Mouse (Mus musculus) heart, adult 18-20 months (tissue): ENCODE results near the gene Klhl41. TPM values are rescaled to one million over a fixed set of nuclear protein-coding genes. Genes with fewer than 3 reads are reported as not detected.

Source experiments
- DNase-seq, 2 experiments: peaks; one replicate each; pipeline ENCODE4 v3.0.0; 2021 to 2022; ENCODE audit warnings: mixed read lengths in 1 of 2
- total RNA-seq, 2 experiments: library from RNA; stranded (reverse); gene quantifications; 2 replicates each; pipeline ENCODE4 v1.2.3; 2021

Gene Klhl41
- total RNA-seq, 2 experiments from 2014 or later: 74.2 to 74.4 TPM

- DNase-seq: no peak
Observed at GRCm38 (mm10) chr2:69683036-69683805, 13.3 kb downstream of the Klhl41 start.

DNA sequence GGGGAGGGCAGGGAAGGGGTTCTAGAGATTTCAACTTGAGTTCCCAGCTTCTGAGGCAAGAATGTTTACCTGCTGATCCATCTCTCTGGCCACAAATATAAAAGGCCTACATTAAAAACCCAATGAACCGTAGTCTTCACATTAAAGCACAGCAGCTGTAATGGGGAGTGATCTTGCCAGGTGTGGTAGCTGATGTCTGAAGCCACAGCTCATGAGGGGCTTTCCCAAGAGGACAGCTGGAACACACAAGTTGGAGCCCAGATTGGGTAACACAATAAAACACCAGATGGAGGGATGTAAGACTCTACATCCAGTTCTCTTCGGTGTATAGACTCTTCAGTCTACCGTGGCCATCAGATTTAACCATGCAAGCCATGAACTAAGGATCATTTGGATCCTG, 14.6 kb downstream of the Klhl41 start:
- DNase-seq: no peak

- DNase-seq: no peak
Observed at GRCm38 (mm10) chr2:69690214-69690613, 20.3 kb downstream of the Klhl41 start.

DNA sequence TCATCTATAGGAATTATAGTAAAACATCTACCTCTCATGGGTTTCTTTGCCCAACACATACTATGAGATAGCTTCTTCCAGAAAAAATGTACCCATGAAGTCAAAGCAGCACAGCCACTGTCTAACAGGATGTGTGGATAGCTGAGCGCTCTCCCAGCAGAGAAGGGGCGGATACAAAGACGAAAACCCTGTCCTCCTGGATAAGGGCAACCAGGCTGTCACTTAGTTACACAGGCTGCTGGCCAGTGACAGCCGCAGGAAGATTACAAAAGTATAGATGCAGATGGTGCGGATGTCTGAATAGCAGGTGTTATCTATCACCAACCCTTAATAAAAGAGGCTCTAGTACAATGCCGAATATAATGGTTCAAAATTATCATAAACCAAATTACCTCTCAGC, 20.9 kb downstream of the Klhl41 start:
- no peak for DNase-seq

DNA sequence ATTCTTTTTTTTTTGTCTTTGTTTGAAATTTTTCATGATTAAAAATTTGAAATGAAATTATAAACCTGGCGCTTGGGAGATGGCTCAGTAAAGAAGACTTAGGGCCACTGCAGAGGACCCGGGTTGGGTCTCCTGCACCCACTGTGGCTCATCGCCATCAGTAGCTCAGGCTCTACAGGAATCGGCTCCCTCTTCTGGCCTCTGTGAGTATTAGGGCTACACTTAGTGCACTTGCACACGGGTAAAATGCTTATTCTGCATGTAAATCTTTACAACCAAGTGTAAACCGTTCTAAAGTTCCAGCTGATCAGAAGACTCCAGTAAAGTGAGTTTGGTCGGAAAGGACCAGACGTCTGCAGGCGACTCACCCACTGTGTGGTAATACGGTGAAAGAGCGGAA, 23.6 kb downstream of the Klhl41 start:
- no peak for DNase-seq

GRCm38 (mm10) chr2:69700446-69700845, 30.5 kb downstream of the Klhl41 start:
- DNase-seq: no peak

DNA sequence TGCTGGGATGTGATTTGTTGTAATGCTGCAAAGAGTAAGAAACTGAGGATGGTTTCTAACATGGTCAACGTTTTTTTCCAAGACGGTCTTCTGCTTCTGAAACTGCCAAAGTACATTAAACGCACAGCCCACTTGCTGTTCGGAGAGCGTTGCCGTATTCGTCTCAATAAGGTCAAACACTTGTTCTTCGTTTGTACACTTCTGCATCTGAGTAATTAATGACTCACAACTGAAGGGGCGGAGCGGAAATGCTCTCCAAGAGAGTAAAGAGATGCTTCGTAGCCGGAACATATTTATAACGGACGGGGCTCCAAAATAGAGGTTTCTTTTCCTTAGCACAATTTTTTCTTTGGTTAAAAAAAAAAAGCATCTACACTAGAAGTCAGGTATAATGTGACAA, 42.3 kb downstream of the Klhl41 start:
- DNase-seq: no peak

- peak; percentile 92 to 95 for DNase-seq
Observed at GRCm38 (mm10) chr2:69712981-69713625, 43.2 kb downstream of the Klhl41 start, which contains the start of gene Fastkd1. Gene Fastkd1, minus strand, starts transcription at chr2:69713516.

- no peak for DNase-seq
Observed at GRCm38 (mm10) chr2:69713626-69714014, 43.7 kb downstream of the Klhl41 start.

DNA sequence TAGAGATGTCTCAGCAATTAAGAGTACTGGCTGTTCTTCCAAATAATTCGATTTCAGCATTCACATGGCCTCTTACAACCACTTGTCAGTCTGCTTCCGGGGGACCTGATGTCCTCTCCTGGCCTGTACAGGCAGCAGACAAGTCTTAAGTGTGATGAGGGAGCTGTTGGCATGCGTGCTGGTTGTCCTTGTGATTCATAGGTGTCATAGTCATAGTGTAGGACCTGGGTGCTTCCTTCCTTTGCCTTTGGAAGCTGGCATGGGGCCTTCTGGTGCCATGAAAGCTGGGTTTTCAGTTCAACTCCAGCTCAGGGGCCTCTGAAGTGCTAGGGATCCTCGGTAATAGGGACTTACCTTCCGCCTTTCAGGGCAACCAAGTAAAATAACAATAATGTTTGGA, 44.2 kb downstream of the Klhl41 start:
- DNase-seq: no peak

GRCm38 (mm10) chr2:69716483-69716882, 46.6 kb downstream of the Klhl41 start:
- no peak for DNase-seq

DNA sequence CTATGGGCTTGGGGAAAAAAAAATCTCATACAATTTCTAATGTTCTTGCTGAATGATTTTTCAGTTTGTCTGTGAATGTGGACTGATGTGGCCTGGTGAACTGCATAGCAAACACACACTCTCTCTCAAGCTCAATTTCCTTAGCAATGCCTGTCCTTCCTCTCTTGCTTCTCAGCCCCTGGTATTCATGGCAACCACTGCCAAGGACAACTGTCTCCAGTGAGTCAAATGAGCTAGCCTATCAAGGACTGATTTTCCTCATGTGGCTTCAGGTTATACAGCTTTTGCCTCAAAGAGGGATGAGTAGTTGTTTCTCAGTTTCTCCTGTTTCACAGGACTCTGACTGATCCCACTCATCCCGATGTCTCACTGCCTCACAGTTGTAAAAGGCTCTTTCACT, 49.2 kb downstream of the Klhl41 start:
- DNase-seq: no peak

DNA sequence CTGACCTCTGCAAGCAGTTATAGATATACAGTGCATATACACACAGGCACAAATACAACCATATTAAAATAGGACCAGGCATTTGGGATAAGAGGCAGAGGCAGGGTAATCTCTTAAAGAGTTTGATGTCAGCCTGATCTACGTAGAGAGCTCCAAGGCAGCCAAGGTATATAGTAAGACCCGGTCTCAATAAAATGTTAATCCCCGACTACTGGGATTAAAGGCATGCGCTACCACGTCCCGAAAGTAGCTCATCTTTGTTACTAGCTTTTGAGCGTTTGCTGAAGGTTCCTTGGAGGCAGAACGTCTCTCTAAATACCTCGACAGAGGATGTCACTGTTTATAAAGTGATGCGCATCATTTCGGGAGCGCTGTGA, 52.3 kb downstream of the Klhl41 start, which contains the start of gene Ppig:
Gene Ppig (plus strand): TSS at position 273 of the 377 bp plus-strand sequence.
- DNase-seq: no peak

DNA sequence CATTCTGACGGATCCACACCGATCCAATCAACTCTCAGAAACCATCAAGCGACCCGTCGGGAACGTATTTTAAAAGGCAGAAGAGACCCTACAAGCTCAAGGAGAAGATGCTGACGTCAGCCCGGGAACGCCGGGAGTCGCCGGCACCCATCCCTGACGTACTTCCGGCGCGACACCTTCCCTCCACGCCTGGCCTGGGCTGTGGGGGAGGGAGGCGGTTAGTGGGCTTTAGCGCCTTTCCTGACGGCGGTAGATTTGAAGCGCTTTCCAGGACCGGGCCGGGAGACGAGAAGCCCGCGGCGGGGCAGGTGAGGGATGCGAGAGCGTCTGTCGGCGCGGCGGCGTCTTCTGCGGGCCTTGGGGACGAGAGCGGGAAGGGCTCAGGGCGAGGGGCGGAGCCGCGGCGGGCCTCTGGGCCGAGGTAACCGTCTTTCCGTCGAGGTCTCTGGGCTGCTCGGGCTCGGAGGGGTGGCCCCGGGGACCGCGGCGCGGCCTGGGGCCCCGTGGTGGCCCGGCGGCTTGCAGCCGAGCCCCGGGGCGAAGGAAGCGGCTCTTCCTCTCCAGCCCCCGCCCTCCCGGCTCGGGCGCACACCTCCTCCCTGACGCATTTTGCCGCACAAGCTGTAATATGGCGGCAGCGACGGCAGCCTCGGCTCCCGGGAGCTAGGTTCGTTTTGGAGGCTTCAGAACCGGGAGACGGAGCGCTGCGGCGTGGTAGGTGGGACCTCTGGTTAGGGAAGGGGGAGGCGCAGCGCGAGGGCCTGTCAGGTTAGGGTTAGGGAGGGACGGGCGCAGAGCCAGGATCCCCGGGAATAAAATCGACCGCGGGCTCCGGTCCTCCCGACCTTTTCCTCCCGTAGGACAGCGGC, 53.0 kb downstream of the Klhl41 start:
- DNase-seq: peak; percentile 94 to 96

GRCm38 (mm10) chr2:69723519-69723825, 53.6 kb downstream of the Klhl41 start:
- no peak for DNase-seq

Other genes with a start within 250 kb of the Klhl41 start
- 1 to 10 TPM in 1 of 2 experiments, under 1 TPM in 1; 0.72 to 1.4 TPM for gene Lrp2, start 84.1 kb upstream of the Klhl41 start, total RNA-seq
- 1 to 10 TPM; 4.3 to 4.4 TPM for gene Bbs5, start 22.9 kb upstream of the Klhl41 start, total RNA-seq
- gene Fastkd1, start 43.4 kb downstream of the Klhl41 start, total RNA-seq: 10 to 100 TPM; 29.1 to 29.7 TPM
- 10 to 100 TPM; 33.8 to 40.1 TPM for gene Ppig, start 52.4 kb downstream of the Klhl41 start, total RNA-seq
- under 1 TPM; 0.42 to 0.51 TPM for gene Ccdc173, start 119.5 kb downstream of the Klhl41 start, total RNA-seq
- gene Phospho2, start 119.5 kb downstream of the Klhl41 start, total RNA-seq: 10 to 100 TPM; 28.6 to 33.1 TPM
- 10 to 100 TPM; 26.0 to 34.4 TPM for gene Klhl23, start 151.8 kb downstream of the Klhl41 start, total RNA-seq
- 10 to 100 TPM; 58.9 to 66.2 TPM for gene Ssb, start 191.4 kb downstream of the Klhl41 start, total RNA-seq
- gene Mettl5, start 215.5 kb downstream of the Klhl41 start, total RNA-seq: 10 to 100 TPM; 21.6 to 22.6 TPM
- 100 to 1,000 TPM; 120 to 124 TPM for gene Ubr3, start 227.1 kb downstream of the Klhl41 start, total RNA-seq